Mouse (Mus musculus) cerebellum, adult 2 months (tissue): ENCODE data around the gene Mgea5. TPM values are rescaled to one million over a fixed set of nuclear protein-coding genes. Genes with fewer than 3 reads are reported as not detected.

Source experiments
- DNase-seq, 2 experiments: peaks; one replicate each; pipeline ENCODE4 v3.0.0; 2021
- H3K27ac ChIP-seq: fragments of 200-500 bp; 2 replicates; pipeline ENCODE4 v1.5.1; 2012; ENCODE audit warnings: low read length, control low read depth, inconsistent platforms; ENCODE audit not compliant: insufficient read depth
- H3K27me3 ChIP-seq: fragments of 200-500 bp; 2 replicates; pipeline ENCODE4 v1.6.1; 2012; ENCODE audit warnings: inconsistent platforms, mild to moderate bottlenecking, low read length, moderate library complexity; ENCODE audit not compliant: control insufficient read depth, insufficient read depth
- H3K4me1 ChIP-seq: fragments of 200-500 bp; 2 replicates; pipeline ENCODE4 v1.6.1; 2011; ENCODE audit warnings: low read length; ENCODE audit not compliant: control insufficient read depth, insufficient read depth
- H3K4me3 ChIP-seq: fragments of 200-500 bp; replicated peaks from 2 replicates; pipeline ENCODE3; 2011; ENCODE audit warnings: mild to moderate bottlenecking, low read depth, low read length, control low read depth; ENCODE audit not compliant: insufficient read depth
- CTCF ChIP-seq: fragments of 200-500 bp; IDR thresholded peaks from 2 replicates; pipeline ENCODE4 v1.5.1; 2011; ENCODE audit warnings: low read depth, mild to moderate bottlenecking, control low read depth, low read length, moderate library complexity, borderline replicate concordance; ENCODE audit not compliant: insufficient read depth
- POLR2A ChIP-seq: fragments of 200-500 bp; IDR thresholded peaks from 2 replicates; pipeline ENCODE4 v1.6.1; 2011; ENCODE audit warnings: low read length, control low read depth, borderline replicate concordance; ENCODE audit not compliant: insufficient read depth
- WGBS: fragments of 180-500 bp; shearing (Covaris S2); methylation state at CpG from one replicate; pipeline ENCODE4 v1.1.7; 2018; 5-methylcytosine and 5-hydroxymethylcytosine counted together
- polyA plus RNA-seq: library from polyadenylated mRNA; depleted of rRNA; stranded (reverse); fragments of >200 nt; gene quantifications from 2 replicates; pipeline ENCODE4 v1.2.3, GENCODE M21; 2012; rRNA removed

Mgea5 gene
- 109 and 116 TPM in 2 replicates for polyA plus RNA-seq

GRCm38 (mm10) chr19:45783181-45783932, at the start of gene Mgea5:
Gene Mgea5 (minus strand): TSS chr19:45783837.
- WGBS, result under 1% methylated on average over 64 of the region's 71 CpGs
- H3K27ac ChIP-seq, result peak within 1 kb of the TSS; percentile 95
- DNase-seq, result peak; percentile 98 to 100
- H3K27me3 ChIP-seq, result no peaks in the 10 kb centered on the region
- H3K4me3 ChIP-seq, result peak within 1 kb of the TSS; percentile 71
- TF ChIP-seq POLR2A (peak; percentile 81), CTCF (no peak)
- H3K4me1 ChIP-seq, result peaks cover 5% of the 10 kb centered on the region

DNA sequence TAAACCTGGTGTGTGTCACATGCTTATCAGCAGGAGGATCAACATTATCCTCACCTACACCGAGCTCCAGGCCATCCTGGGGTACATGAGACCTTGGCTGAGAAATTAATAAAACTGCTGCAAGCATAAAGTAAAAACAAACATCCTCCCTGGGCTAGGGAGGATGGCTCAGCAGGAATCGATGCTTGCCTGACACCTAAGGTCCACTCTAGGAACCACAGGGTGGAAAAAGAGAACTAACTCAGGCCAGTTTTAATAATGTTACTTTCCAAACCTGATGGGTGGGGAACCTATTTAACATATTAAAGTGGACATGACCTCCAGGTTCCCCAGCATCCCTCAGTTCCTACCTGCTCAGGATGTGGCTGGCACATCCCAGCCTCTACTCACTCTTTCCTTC, 47.0 kb upstream of the Mgea5 start:
- H3K27me3 ChIP-seq, result no peaks in the 10 kb centered on the region
- H3K27ac ChIP-seq, result no peak overlapping the region
- TF ChIP-seq POLR2A (no peak), CTCF (no peak)
- H3K4me3 ChIP-seq, result no peak overlapping the region
- no peak for DNase-seq
- H3K4me1 ChIP-seq, result no peaks in the 10 kb centered on the region; the same call in 1 of the 2 replicates
- WGBS, result 56% methylated on average over 2 of the region's 2 CpGs

GRCm38 (mm10) chr19:45827736-45828135, 44.1 kb upstream of the Mgea5 start:
- peaks cover 4% of the 10 kb centered on the region; the same call in 1 of the 2 replicates for H3K4me1 ChIP-seq
- H3K27me3 ChIP-seq, result no peaks in the 10 kb centered on the region
- 97% methylated on average over 3 of the region's 3 CpGs for WGBS
- no peak for DNase-seq
- H3K4me3 ChIP-seq, result no peak overlapping the region
- TF ChIP-seq CTCF, result 0 out of 2 replicates have a peak, but pooled peaks have one; percentile 6
- TF ChIP-seq POLR2A, result no peak
- no peak overlapping the region for H3K27ac ChIP-seq

GRCm38 (mm10) chr19:45827125-45827524, 43.5 kb upstream of the Mgea5 start:
- no peak overlapping the region for H3K27ac ChIP-seq
- TF ChIP-seq POLR2A (no peak), CTCF (no peak)
- H3K4me3 ChIP-seq, result no peak overlapping the region
- no peaks in the 10 kb centered on the region for H3K27me3 ChIP-seq
- 79% methylated on average over 5 of the region's 5 CpGs for WGBS
- no peak for DNase-seq
- peaks cover 6% of the 10 kb centered on the region for H3K4me1 ChIP-seq

- no peak for DNase-seq
- 87% methylated on average over 3 of the region's 3 CpGs for WGBS
- Histone ChIP-seq H3K27me3 (no peaks in the 10 kb centered on the region), H3K4me1 (peaks cover 16% of the 10 kb centered on the region), H3K4me3 (no peak overlapping the region), H3K27ac (no peak overlapping the region)
- no peak for TF ChIP-seq POLR2A
- TF ChIP-seq CTCF, result no peak
Measured at GRCm38 (mm10) chr19:45826146-45826545, 42.5 kb upstream of the Mgea5 start.

GRCm38 (mm10) chr19:45821832-45822231, 38.2 kb upstream of the Mgea5 start:
- TF ChIP-seq POLR2A (no peak), CTCF (no peak)
- Histone ChIP-seq H3K4me3 (no peak overlapping the region), H3K27me3 (no peaks in the 10 kb centered on the region), H3K4me1 (peaks cover 24% of the 10 kb centered on the region), H3K27ac (0 out of 2 replicates have a peak overlapping the region, but pooled peaks have one; percentile 40)
- WGBS, result 23% methylated on average over 5 of the region's 5 CpGs
- peak; percentile 40 to 55 for DNase-seq

- H3K4me3 ChIP-seq, result no peak overlapping the region
- TF ChIP-seq CTCF, result no peak
- TF ChIP-seq POLR2A, result no peak
- no peaks in the 10 kb centered on the region for H3K27me3 ChIP-seq
- peaks cover 20% of the 10 kb centered on the region for H3K4me1 ChIP-seq
- H3K27ac ChIP-seq, result no peak overlapping the region
- DNase-seq, result no peak
- WGBS, result 82% methylated on average over 11 of the region's 11 CpGs
Measured at GRCm38 (mm10) chr19:45817816-45818490, 34.3 kb upstream of the Mgea5 start.

GRCm38 (mm10) chr19:45816727-45817126, 33.1 kb upstream of the Mgea5 start:
- Histone ChIP-seq H3K4me3 (no peak overlapping the region), H3K4me1 (peaks cover 13% of the 10 kb centered on the region), H3K27ac (no peak overlapping the region), H3K27me3 (no peaks in the 10 kb centered on the region)
- TF ChIP-seq CTCF (no peak), POLR2A (no peak)
- DNase-seq, result no peak
- 83% methylated on average over 8 of the region's 8 CpGs for WGBS
